Mouse (Mus musculus): Measurements from ENCODE around the gene Oser1. TPM values are rescaled to one million over a fixed set of nuclear protein-coding genes. Genes with fewer than 3 reads are reported as not detected.

Gene Oser1
- total and polyA plus RNA-seq, 3 experiments: 43.8 to 53.9 TPM; not detected in 1

DNA sequence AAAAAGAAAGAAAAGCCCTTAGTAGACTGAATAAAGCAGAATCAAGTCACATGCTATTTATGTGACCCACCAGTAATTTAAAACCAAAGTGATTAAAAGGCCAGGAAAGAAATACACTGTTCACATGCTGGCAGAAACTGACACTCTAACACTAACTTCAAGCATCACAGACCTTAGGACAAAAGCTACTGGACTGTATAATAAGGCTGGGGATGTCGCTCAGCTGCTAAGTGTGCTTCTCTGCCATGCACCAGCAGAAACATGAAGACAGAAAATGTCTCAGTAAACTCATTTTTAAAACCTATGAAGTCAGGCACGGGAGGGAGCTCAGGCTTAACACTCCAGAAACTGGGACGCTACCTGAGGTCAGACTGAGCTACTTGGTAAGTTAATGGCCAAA lies 14.3 kb downstream of the Oser1 start:
- peaks cover 5% of the 10 kb centered on the region; the same call in 1 of the 2 replicates for H3K79me2 ChIP-seq (ENCODE audit: control insufficient read depth, insufficient read depth, low read length, poor library complexity)
- DNase-seq (ENCODE audit: low read depth, low spot score): no peak
- H3K4me3 ChIP-seq (ENCODE audit: control insufficient read depth in 1 of 2, insufficient read depth in 1 of 2, low read depth in 2 of 2, low read length in 2 of 2): no peak overlapping the region
- no peak overlapping the region for H3K27ac ChIP-seq (ENCODE audit: control insufficient read depth, low read depth, low read length)
- H3K36me3 ChIP-seq (ENCODE audit: control insufficient read depth in 1 of 2, insufficient read depth in 2 of 2, low read length in 2 of 2): peaks cover 2 to 33% of the 10 kb centered on the region in 2 experiments; a peak in 2 of 4 replicates
- H3K9me3 ChIP-seq (replicated peaks; ENCODE audit: insufficient read depth, low read length): no peaks in the 10 kb centered on the region
- H3K4me1 ChIP-seq (ENCODE audit: control insufficient read depth in 1 of 2, insufficient read depth in 2 of 2, low read length in 2 of 2): no peaks in the 10 kb centered on the region
- TF ChIP-seq ELF1 (IDR thresholded peaks at IDR 0.05; ENCODE audit: low read depth, low read length) (no peak), NELFE (IDR thresholded peaks at IDR 0.05; ENCODE audit: low read depth, low read length) (no peak), ZNF384 (IDR thresholded peaks at IDR 0.05; ENCODE audit: low read depth, low read length) (no peak), MYC (IDR thresholded peaks at IDR 0.05; ENCODE audit: low read depth, low read length) (no peak), MAFK (IDR thresholded peaks at IDR 0.05; ENCODE audit: borderline replicate concordance, low read depth, low read length) (no peak), SIN3A (IDR thresholded peaks at IDR 0.05; ENCODE audit: low read length) (no peak), SMC3 (IDR thresholded peaks at IDR 0.05; ENCODE audit: low read depth, low read length) (no peak), UBTF (IDR thresholded peaks at IDR 0.05; ENCODE audit: borderline replicate concordance, insufficient read depth, low read depth, low read length) (no peak), HCFC1 (IDR thresholded peaks at IDR 0.05; ENCODE audit: low read depth, low read length) (no peak), MAX (IDR thresholded peaks at IDR 0.05; ENCODE audit: low read length) (no peak), POLR2AphosphoS5 (IDR thresholded peaks at IDR 0.05; ENCODE audit: borderline replicate concordance, low read depth, low read length) (no peak)
- H3K27me3 ChIP-seq (ENCODE audit: control insufficient read depth in 1 of 2, insufficient read depth in 2 of 2, low read length in 2 of 2): no peaks in the 10 kb centered on the region
- no peak overlapping the region for H3K9ac ChIP-seq (ENCODE audit: control insufficient read depth, low read depth, low read length, poor library complexity, severe bottlenecking)

DNA sequence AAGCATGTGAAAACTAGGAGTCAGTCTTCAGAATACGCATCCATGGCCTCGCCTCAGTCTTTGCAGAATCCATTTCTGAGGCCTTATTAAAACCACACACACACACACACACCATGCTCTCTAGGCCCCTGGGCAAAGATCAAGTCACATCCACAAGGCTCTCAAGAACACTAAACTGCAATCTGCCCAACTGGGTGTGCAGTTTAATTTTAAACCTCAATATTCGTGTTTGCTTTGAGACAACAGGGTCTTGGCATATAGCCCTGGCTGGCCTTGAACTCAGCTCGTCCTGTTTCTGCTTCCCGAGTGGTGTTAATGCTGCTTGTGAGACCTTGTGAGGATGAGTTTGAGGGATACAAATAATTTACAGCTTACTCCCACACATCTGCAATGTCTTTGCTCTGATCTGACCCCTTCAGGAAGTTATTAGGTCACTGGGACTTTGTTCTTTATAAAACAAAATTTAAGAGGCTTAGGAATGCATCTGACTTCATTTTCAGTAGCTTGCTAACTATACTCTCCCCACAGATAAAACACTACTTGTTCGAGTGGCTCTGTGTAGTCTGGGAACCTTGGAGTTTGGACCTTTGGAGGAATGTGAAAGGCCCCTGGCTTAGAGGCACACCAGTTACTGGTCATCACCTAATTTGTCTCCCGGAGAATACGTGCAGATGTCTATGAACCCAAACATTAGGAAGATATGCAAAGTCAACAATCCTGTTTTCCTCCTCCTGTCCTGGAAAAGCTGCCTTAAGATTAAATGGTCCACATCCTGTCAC lies 20.3 kb downstream of the Oser1 start:
- peaks cover 0 to 6% of the 10 kb centered on the region in 2 experiments; a peak in 2 of 4 replicates for H3K36me3 ChIP-seq (ENCODE audit: control insufficient read depth in 1 of 2, insufficient read depth in 2 of 2, low read length in 2 of 2)
- no peaks in the 10 kb centered on the region for H3K79me2 ChIP-seq (ENCODE audit: control insufficient read depth, insufficient read depth, low read length, poor library complexity)
- no peak overlapping the region for H3K27ac ChIP-seq (ENCODE audit: control insufficient read depth, low read depth, low read length)
- TF ChIP-seq MXI1 (IDR thresholded peaks at IDR 0.05; ENCODE audit: low read depth, low read length) (no peak), E2F4 (IDR thresholded peaks at IDR 0.05; ENCODE audit: borderline replicate concordance, low read depth, low read length) (no peak), RCOR1 (IDR thresholded peaks at IDR 0.05; ENCODE audit: low read depth, low read length) (no peak), TBP (IDR thresholded peaks at IDR 0.05; ENCODE audit: low read depth, low read length) (no peak), MEF2A (IDR thresholded peaks at IDR 0.05; ENCODE audit: extremely low read depth, insufficient replicate concordance, low read depth, low read length, poor library complexity, severe bottlenecking) (no peak)
- H3K9ac ChIP-seq (ENCODE audit: control insufficient read depth, low read depth, low read length, poor library complexity, severe bottlenecking): no peak overlapping the region
- H3K4me3 ChIP-seq (ENCODE audit: control insufficient read depth in 1 of 2, insufficient read depth in 1 of 2, low read depth in 2 of 2, low read length in 2 of 2): no peak overlapping the region
- H3K27me3 ChIP-seq (ENCODE audit: control insufficient read depth in 1 of 2, insufficient read depth in 2 of 2, low read length in 2 of 2): no peaks in the 10 kb centered on the region
- DNase-seq (ENCODE audit: low read depth, low spot score): no peak
- H3K4me1 ChIP-seq (ENCODE audit: control insufficient read depth in 1 of 2, insufficient read depth in 2 of 2, low read length in 2 of 2): no peaks in the 10 kb centered on the region
- H3K9me3 ChIP-seq (replicated peaks; ENCODE audit: insufficient read depth, low read length): no peaks in the 10 kb centered on the region

Measured in MEL (cell line).